7 mouse cellular contexts compared by ENCODE assay signal in the genomic region with DNA sequence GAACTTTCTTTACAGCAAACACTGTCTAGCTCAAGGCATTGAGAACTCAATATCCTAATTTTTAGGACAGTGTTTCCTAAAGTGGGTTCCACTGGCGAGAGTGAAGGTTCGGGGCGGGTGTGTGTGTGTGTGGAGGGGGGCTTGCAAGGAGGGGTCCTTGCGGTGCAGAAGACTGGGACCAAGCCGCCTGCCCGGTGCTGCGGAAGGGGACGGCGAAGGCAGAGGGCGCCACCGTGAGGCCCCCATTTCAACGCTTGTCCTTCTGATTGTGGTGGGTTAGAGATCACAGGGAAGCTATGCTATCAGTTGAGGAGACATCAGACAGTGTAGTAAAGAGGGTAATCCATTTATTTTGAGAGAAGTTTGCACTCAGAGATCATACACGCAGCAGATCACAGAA.
DNase-seq lines count a peak whose midpoint lies in the region; ATAC-seq and TF ChIP-seq lines count a peak whose summit lies in the region.

No protein-coding gene starts in this region.

- H3K27me3 ChIP-seq in lung, embryonic 14.5 days (ENCODE audit: insufficient read depth, low read length) = peaks cover 3% of the 10 kb centered on the region; the same call in 1 of the 2 replicates
- H3K27me3 ChIP-seq in forebrain, embryonic 10.5 days (ENCODE audit: poor library complexity, severe bottlenecking) = peaks cover 91% of the 10 kb centered on the region
- 0 out of 2 replicates have a peak, but pooled peaks cover 5% of the 10 kb centered on the region for H3K27me3 ChIP-seq in neural tube, embryonic 15.5 days (replicated peaks)

- no peaks in the 10 kb centered on the region for H3K36me3 ChIP-seq in lung, embryonic 14.5 days (ENCODE audit: insufficient read depth)
- no peaks in the 10 kb centered on the region for H3K36me3 ChIP-seq in forebrain, embryonic 10.5 days (replicated peaks)
- no peaks in the 10 kb centered on the region for H3K36me3 ChIP-seq in neural tube, embryonic 15.5 days

- H3K4me2 ChIP-seq in lung, embryonic 14.5 days = 0 out of 2 replicates have a peak overlapping the region, but pooled peaks have one; percentile 18
- peak overlapping the region; percentile 34 for H3K4me2 ChIP-seq in neural tube, embryonic 15.5 days

- no peaks in the 10 kb centered on the region for H3K4me1 ChIP-seq in lung, embryonic 14.5 days (ENCODE audit: insufficient read depth)
- H3K4me1 ChIP-seq in lung, adult 2 months (ENCODE audit: control insufficient read depth, insufficient read depth, low read length) = no peaks in the 10 kb centered on the region
- peaks cover 32% of the 10 kb centered on the region for H3K4me1 ChIP-seq in forebrain, embryonic 10.5 days
- H3K4me1 ChIP-seq in neural tube, embryonic 15.5 days = no peaks in the 10 kb centered on the region

- DNase-seq in lung, embryonic 14.5 days = peak; percentile 25
- no peak for DNase-seq in lung, adult 2 months
- peak; percentile 47 for DNase-seq in forebrain, embryonic 10.5 days (ENCODE audit: extremely low spot score, low spot score)
- peak; percentile 24 for DNase-seq in kidney, postnatal 14 days
- DNase-seq in spleen, adult 18-20 months = no peak
- no peak for DNase-seq in B cell, adult 2 months

- peak; percentile 61 for TF ChIP-seq CTCF in lung, embryonic 14.5 days (IDR thresholded peaks at IDR 0.05; ENCODE audit: low read depth)
- no peak for TF ChIP-seq CTCF in lung, adult 2 months (IDR thresholded peaks at IDR 0.05; ENCODE audit: insufficient read depth, low read length)

- no peak overlapping the region for H3K27ac ChIP-seq in lung, embryonic 14.5 days (ENCODE audit: low read depth)
- peak overlapping the region; percentile 66 for H3K27ac ChIP-seq in forebrain, embryonic 10.5 days
- H3K27ac ChIP-seq in neural tube, embryonic 15.5 days (replicated peaks) = no peak overlapping the region

- TF ChIP-seq POLR2A in lung, adult 2 months (IDR thresholded peaks at IDR 0.05; ENCODE audit: borderline replicate concordance, extremely low read depth, low read depth, low read length) = no peak

- ATAC-seq in lung, embryonic 14.5 days (ENCODE audit: insufficient read depth) = no peak
- no peak for ATAC-seq in neural tube, embryonic 15.5 days (ENCODE audit: low FRiP score)

- H3K4me3 ChIP-seq in lung, embryonic 14.5 days (ENCODE audit: low read depth, low read length) = no peak overlapping the region
- H3K4me3 ChIP-seq in lung, adult 2 months (replicated peaks; ENCODE audit: extremely low read depth, low read depth, low read length) = no peak overlapping the region
- peak overlapping the region; percentile 34 for H3K4me3 ChIP-seq in forebrain, embryonic 10.5 days
- no peak overlapping the region for H3K4me3 ChIP-seq in neural tube, embryonic 15.5 days (replicated peaks)

- 4% methylated on average over 13 of the region's 13 CpGs for WGBS in lung, embryonic 14.5 days
- 16% methylated on average over 13 of the region's 13 CpGs for whole genome bisulfite sequencing in lung, adult 2 months
- WGBS in forebrain, embryonic 10.5 days = 2% methylated on average over 13 of the region's 13 CpGs
- 7% methylated on average over 13 of the region's 13 CpGs for WGBS in neural tube, embryonic 15.5 days

- no peak overlapping the region for H3K9ac ChIP-seq in lung, embryonic 14.5 days
- H3K9ac ChIP-seq in neural tube, embryonic 15.5 days (replicated peaks) = no peak overlapping the region

- H3K9me3 ChIP-seq in lung, embryonic 14.5 days (ENCODE audit: low read depth, low read length) = no peaks in the 10 kb centered on the region
- H3K9me3 ChIP-seq in forebrain, embryonic 10.5 days = no peaks in the 10 kb centered on the region
- H3K9me3 ChIP-seq in neural tube, embryonic 15.5 days (replicated peaks) = no peaks in the 10 kb centered on the region

Comparison
In these comparisons a context has a peak if more than half of its experiments do, and no peak if none do; other contexts are left out.
1. DNase-seq: peak in lung, embryonic 14.5 days (single experiment), forebrain, embryonic 10.5 days (single experiment) and kidney, postnatal 14 days (single experiment); none in lung, adult 2 months (single experiment), spleen, adult 18-20 months (0 of 2) and B cell, adult 2 months (0 of 2).